Mouse (Mus musculus) left cerebral cortex, adult 2 months (tissue): ENCODE results near the gene Cdt1. TPM values are rescaled to one million over a fixed set of nuclear protein-coding genes. Genes with fewer than 3 reads are reported as not detected.
"Not testable (repeated sequence)": the region's sequence is repeated elsewhere in the genome, so short reads cannot be mapped to it uniquely, and the experiment has no call there.

Experiments
- DNase-seq, 2 experiments: peaks; one replicate each; pipeline ENCODE4 v3.0.0; 2021 to 2022; ENCODE audit warnings: low spot score in 2 of 2, mixed read lengths in 1 of 2; ENCODE audit errors: extremely low spot score in 1 of 2
- H3K27ac ChIP-seq: fragments of 200-600 bp; 2 replicates; pipeline ENCODE4 v1.8.1; 2022
- H3K4me3 ChIP-seq: fragments of 200-600 bp; 2 replicates; pipeline ENCODE4 v1.8.1; 2022
- CTCF ChIP-seq: fragments of 200-600 bp; IDR thresholded peaks from 2 replicates; pipeline ENCODE4 v1.8.1; 2022; ENCODE audit warnings: antibody characterized with exemption, mild to moderate bottlenecking, moderate library complexity
- intact Hi-C: fragments of 180-260 bp; cut with DNase I; formaldehyde crosslinking; loops from one replicate; pipeline ENCODE4 v1.15.1; 2025
- total RNA-seq, 2 experiments: library from RNA; stranded (reverse); gene quantifications; 2 replicates each; pipeline ENCODE4 v1.2.3; 2021

Cdt1 gene
- total RNA-seq, 2 experiments from 2014 or later = 2.5 to 5.0 TPM

DNA sequence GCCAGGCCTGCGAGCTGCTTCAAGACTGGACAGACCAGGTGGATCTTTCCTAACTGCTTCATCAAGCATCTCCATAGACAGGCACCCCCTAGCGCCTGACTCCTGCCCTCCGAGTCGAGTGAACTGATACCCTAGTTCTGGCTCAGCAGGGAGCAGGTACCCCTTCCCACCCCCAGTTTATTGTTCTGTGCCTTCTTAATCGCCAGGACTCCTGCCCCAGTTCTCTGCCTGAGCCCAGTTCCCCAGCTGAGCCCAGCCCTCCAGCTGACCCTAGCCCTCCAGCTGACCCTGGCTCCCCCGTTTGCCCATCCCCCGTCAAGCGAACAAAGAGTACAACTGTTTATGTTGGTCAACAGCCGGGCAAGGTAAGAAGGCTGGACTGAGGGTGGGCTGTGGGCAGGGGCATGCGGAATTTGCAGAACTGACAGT is 1.1 kb downstream of the Cdt1 start:
- TF ChIP-seq CTCF = no peak; the same call in 1 of the 2 replicates
- Histone ChIP-seq H3K4me3 (no peak overlapping the region), H3K27ac (no peak overlapping the region)
- DNase-seq = no peak
- intact Hi-C loops = loop anchor here (5.0 kb wide), 1 partner anchor 43 kb away; the partner anchor contains the start of genes Galns and Trappc2l

DNA sequence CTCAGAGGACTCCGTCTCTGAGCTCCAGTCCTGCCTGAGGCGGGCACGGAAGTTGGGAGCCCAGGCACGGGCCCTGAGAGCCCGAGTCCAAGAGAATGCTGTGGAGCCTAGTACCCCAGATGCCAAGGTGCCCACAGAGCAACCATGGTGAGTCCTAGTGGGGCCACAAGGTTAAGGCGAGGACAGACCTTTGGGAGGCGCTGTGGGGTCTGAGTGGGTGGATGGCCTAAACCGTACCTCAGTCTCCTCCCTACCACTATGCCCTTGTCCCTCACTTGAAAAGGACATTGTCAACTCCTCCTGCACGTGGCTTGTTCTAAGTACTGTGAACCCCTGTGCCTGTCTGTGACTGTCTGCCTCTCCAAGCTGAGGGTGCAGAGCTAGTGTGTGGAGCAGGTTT is 1.5 kb downstream of the Cdt1 start:
- DNase-seq = no peak
- intact Hi-C loops = loop anchor here (5.0 kb wide), 1 partner anchor 43 kb away; the partner anchor contains the start of genes Galns and Trappc2l
- TF ChIP-seq CTCF = no peak
- no peak overlapping the region for H3K27ac ChIP-seq
- no peak overlapping the region for H3K4me3 ChIP-seq

DNA sequence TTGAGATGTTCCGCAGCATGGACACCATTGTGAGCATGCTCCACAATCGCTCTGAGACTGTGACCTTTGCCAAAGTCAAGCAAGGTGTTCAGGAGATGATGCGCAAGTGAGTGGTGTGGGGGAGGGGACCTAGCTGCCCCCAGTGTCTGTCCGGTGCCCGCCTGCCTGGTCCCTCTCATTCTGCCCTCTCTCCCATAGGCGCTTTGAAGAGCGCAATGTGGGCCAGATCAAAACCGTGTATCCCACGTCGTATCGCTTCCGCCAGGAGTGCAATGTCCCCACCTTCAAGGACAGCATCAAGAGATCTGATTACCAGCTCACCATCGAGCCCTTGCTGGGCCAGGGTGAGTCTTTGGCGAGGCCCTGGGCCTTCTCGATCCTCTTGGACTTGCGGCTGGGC is 2.2 kb downstream of the Cdt1 start:
- H3K27ac ChIP-seq = no peak overlapping the region
- intact Hi-C loops = loop anchor here (5.0 kb wide), 1 partner anchor 42 kb away; the partner anchor contains the start of genes Galns and Trappc2l
- no peak for TF ChIP-seq CTCF
- no peak for DNase-seq
- H3K4me3 ChIP-seq = no peak overlapping the region

DNA sequence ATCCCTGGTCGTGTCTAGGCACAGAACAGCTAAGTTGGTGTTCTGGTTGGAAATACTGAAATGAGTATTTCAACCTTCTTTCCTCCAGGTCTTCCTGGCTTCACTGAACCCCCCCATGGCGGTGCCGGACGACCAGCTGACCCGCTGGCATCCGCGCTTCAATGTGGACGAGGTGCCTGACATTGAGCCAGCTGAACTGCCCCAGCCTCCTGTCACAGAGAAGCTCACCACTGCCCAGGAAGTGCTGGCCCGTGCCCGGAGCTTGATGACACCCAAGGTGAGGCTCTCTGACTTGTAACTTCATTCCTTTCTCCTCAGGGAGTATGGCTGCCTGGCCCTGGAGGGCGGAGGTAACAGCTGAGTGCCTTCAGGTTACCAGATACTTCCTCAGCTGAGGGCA is 3.3 kb downstream of the Cdt1 start:
- Histone ChIP-seq H3K4me3 (no peak overlapping the region), H3K27ac (no peak overlapping the region)
- no peak for DNase-seq
- no peak for TF ChIP-seq CTCF
- intact Hi-C loops = no loop called here

DNA sequence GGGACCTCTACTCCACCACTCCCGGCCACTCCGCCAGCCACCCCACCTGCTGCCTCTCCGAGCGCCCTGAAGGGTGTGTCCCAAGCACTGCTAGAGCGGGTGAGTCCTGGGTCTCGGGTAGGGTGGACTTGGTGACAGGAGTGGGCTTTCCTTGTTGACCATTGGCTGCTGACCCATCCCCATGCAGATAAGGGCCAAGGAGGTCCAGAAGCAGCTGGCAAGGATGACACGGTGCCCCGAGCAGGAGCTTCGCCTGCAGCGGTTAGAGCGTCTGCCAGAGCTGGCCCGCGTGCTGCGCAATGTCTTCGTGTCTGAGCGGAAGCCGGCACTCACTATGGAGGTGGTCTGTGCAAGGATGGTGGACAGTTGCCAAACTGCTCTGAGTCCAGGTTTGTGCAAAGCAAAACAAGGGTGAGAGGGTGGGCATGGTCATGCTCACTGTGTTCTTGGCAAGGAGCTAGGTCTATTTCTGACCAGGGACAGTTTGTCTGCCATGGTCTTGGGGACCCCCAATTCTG is 4.0 kb downstream of the Cdt1 start:
- intact Hi-C loops = no loop called here
- no peak for TF ChIP-seq CTCF
- no peak for DNase-seq
- H3K4me3 ChIP-seq = no peak overlapping the region
- no peak overlapping the region for H3K27ac ChIP-seq

DNA sequence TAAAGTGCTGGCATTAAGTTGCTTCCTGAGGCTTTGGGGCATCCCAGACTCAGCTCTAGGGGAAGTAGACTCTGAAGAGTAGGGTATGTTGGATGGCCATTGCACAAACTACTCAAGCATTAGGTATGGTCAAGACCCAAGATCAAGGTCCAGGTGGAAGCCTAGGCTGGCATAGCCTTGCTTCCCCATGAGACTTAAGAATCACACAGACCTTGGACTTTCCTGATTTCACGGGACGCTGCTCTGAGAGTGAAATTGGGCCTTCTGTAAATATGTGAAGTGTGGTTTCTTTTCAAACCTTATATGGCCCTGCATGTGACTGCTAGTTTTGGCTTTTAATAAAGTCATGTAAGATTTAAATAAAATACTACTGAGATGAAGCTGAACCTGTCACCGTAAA is 4.9 kb downstream of the Cdt1 start:
- no peak for TF ChIP-seq CTCF
- DNase-seq = no peak
- Histone ChIP-seq H3K4me3 (no peak overlapping the region), H3K27ac (no peak overlapping the region)
- intact Hi-C loops = no loop called here

DNA sequence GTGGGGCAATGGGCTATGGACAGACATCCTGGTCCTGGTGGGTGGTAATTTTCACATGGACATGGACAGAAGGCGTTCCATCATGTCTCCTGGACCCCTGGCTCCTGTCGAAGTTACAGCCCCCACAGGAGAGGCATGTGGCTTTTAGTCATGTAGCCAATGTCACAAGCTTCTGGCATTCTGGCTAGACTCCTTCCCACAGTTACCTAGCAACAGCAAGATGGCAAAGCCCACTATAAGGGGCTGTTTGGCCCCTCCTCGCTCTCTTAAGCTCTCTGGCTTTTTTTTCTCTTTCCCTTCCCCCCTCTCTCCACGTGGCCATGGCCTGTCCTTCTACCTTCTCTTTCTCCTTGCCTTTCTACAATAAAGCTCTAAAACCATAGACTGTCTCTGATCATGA is 5.4 kb downstream of the Cdt1 start:
- intact Hi-C loops, DNase-seq, H3K4me3 ChIP-seq, H3K27ac ChIP-seq: not testable (repeated sequence)

DNA sequence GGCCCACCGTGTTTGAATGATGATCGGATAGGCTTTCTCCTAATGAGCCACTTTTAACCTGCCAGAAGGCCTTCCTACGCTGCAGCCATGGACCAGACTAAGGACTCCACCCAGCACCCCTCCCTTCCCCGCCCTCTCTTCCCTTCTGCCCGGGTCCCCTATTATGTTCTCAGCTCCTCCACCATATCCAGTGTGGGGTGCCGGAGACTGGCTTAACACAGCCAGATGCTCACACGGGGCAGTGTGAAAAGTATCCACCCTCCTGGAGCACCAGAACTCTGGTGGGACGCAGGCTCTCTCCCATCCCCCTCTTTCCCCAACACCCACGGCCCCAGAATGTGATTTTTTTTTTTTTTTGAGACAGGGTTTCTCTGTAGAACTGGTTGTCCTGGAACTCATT is 5.8 kb downstream of the Cdt1 start:
- TF ChIP-seq CTCF = no peak
- intact Hi-C loops = no loop called here
- Histone ChIP-seq H3K27ac (no peak overlapping the region), H3K4me3 (no peak overlapping the region)
- no peak for DNase-seq

DNA sequence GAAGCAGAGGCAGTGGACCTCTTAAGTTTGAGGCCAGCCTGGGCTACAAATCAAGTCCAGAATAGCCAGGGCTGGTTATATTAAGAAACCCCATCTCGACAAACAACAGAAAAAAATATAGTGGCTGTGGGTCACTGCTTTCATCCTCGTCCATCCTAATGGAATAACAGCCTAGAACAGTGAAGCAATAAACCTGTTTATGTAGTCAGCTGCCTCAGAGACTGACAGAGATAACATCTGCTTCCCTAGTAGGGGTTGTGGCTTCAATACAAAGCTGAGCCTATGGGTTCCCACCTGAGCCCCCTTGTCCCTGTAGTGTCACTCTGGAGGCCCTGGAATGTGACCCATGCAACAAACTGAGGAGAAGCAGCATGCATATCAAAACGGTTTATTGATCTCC is 6.4 kb downstream of the Cdt1 start:
- no peak for DNase-seq
- no peak overlapping the region for H3K27ac ChIP-seq
- H3K4me3 ChIP-seq = no peak overlapping the region
- no peak for TF ChIP-seq CTCF
- intact Hi-C loops = no loop called here

DNA sequence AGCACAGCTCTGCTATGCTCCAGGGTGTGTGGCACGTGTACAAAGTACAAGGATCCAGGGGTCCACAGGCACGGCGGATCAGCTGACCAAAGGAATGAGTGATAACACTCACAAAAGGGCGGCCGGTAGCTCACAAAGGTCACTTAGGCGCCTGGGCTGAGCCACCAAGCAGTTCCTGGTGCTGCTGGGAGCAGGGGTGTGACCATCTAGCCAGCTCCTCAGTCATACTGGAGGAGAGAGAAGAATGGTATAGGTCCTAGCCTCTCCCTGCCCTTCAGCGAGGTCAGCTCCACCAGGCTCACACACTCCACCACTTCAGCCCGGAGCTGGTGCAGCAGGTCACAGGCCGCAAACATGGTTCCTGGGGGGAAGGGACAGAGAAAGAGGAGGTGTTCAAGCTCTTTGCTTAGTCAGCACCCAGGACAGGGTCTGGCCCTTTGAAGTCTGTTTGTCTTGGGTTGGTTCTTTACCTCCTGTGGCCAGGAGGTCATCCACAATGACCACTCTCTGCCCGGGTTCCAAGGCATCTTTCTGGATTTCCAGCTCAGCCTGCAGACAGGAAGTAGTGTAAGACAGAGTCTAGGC is 6.9 kb downstream of the Cdt1 start:
- no peak for TF ChIP-seq CTCF
- Histone ChIP-seq H3K4me3 (no peak overlapping the region), H3K27ac (no peak overlapping the region; the same call in 1 of the 2 replicates)
- no peak for DNase-seq
- intact Hi-C loops = no loop called here

DNA sequence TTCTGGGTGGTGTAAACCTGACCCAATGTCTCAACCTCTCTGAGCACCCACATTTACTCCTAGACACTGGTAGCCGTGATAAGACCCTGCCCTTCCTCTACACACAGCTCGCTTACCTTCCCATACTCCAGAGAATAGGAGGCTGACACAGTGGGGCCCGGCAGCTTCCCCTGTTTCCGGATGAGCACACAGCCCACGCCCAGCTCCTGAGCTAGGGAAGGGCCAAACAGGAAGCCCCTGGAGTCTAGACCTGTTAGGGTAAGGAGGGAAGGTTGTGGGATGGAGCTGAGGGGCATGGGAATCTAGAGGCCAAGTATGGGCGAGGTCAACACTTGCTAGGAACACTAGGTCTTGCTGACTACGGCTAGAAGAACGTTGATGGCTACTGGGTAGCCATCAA is 7.5 kb downstream of the Cdt1 start:
- Histone ChIP-seq H3K27ac (no peak overlapping the region; the same call in 1 of the 2 replicates), H3K4me3 (peak overlapping the region; percentile 78)
- DNase-seq = no peak
- intact Hi-C loops = no loop called here
- no peak for TF ChIP-seq CTCF

DNA sequence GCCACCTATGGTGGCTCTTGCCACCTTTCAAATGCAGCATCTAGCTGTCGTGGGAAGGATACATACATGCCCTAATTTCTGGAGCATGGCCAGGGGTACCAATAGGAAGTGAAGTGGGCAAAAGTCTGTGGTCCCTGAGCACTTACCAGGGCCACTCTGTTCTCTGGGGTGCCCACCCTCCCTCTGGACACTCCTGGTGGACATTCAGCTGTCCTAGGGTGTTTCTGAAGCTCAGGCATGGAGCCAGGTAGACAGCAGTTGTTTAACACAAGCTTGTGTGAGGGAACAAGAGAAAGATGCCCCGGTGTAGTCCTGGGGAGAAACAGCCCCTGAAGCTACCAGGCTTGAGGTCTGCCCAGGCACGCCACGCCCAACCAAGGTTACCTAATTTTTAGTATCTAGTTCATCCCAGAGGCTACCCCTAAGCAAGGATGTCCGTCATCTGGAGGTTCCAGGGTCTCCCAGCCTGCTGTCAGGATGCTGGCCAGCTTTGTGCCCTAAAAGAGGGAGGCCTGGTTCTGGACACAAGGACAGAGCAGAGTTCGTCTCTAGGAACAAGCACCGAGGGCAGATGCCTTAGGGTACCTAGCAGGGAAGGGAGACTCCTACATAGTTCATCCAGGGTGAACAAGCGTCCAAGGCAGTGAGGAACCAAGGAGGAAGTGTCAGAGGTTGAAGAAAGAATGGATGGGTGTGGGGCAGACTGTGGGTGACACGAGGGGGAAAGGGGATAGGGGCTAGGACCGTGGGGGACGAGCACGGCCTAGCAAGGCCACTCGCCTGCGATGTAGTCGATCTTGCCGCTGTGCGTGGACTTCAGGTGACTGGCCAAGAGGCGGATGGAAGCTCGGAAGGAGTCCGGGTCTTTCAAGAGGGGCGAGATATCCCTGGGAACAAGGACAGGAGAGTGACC is 8.2 kb downstream of the Cdt1 start:
- peak in 1 of 2 experiments; percentile 24 for DNase-seq
- intact Hi-C loops = loop anchor here (2.0 kb wide), 1 partner anchor 35 kb away; the partner anchor contains the start of genes Galns and Trappc2l
- peak overlapping the region; percentile 78 for H3K4me3 ChIP-seq
- peak overlapping the region; percentile 92 for H3K27ac ChIP-seq
- TF ChIP-seq CTCF = no peak
